Mouse (Mus musculus) G1E (cell line): ENCODE measurements around the gene Grm2.

Source experiments
- CTCF ChIP-seq: IDR thresholded peaks from 2 replicates; pipeline ENCODE4 v1.5.1; 2012; ENCODE audit warnings: low read depth, low read length, inconsistent platforms, mixed read lengths
- GATA1 ChIP-seq: IDR thresholded peaks from 2 replicates; pipeline ENCODE4 v1.6.1; 2012; ENCODE audit warnings: borderline replicate concordance, low read length, inconsistent platforms, mixed read lengths
- GATA2 ChIP-seq: IDR thresholded peaks from 2 replicates; pipeline ENCODE4 v1.6.1; 2012; ENCODE audit warnings: low read depth, low read length, inconsistent platforms, borderline replicate concordance
- POLR2AphosphoS5 ChIP-seq: IDR thresholded peaks from 2 replicates; pipeline ENCODE4 v1.6.1; 2012; ENCODE audit warnings: low read depth, low read length, inconsistent platforms; ENCODE audit not compliant: insufficient replicate concordance
- TAL1 ChIP-seq: conservative IDR thresholded peaks from 2 replicates; pipeline ENCODE4 v1.6.1; 2012; ENCODE audit warnings: low read depth, low read length, inconsistent platforms, mixed read lengths

- TF ChIP-seq CTCF = no peak
- no peak for TF ChIP-seq GATA1
- no peak for TF ChIP-seq TAL1
- no peak for TF ChIP-seq POLR2AphosphoS5
- TF ChIP-seq GATA2 = no peak
Observed at GRCm38 (mm10) chr9:106681026-106681425, 25.1 kb upstream of the Grm2 start.
